Mouse (Mus musculus) lung, postnatal 0 days (tissue): ENCODE results near the gene Madd.

ENCODE experiments used
- CTCF ChIP-seq: IDR thresholded peaks from 2 replicates; pipeline ENCODE4 v1.5.1; 2016; ENCODE audit warnings: antibody characterized with exemption, mild to moderate bottlenecking
- EP300 ChIP-seq: IDR thresholded peaks from 2 replicates; pipeline ENCODE4 v1.6.1; 2016; ENCODE audit warnings: antibody characterized with exemption, mild to moderate bottlenecking, control low read depth

DNA sequence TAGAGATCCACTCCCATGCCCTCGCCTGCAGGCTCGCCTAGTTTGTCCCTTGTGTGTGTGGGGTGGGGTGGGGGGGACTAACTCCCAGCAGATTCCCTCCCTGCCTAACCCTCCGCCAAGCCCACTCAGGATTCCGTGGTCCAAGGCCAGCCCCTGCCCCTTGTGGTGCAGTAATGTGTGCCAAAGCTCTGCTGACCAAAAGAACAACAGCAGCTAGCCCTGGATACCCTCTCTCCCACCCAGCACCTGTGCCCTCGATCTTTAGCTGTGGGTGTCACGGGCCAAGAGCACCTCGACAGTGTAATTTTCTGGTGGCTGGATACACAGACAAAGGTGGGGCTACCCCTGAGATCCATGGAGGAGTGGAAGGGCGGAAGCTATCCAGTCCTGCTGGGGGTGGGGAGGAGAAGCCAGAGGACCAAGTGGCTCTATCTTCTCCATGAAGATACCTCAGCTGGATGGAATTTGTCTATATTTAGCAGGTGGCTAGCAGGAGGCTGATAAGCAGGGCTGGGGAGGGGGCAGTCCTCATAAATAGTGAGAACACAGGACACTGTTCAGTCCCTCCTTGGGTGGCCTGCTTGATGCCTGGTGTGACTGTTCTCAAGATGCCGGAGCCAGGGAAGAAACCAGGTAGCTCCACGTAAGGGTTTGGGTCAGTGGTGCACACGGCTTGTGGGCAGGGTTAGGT lies 65.9 kb downstream of the Madd start, which contains the start of gene Mybpc3:
- no peak for TF ChIP-seq CTCF
- TF ChIP-seq EP300, result no peak
